14 mouse cellular contexts compared by ENCODE assay signal in the genomic region with DNA sequence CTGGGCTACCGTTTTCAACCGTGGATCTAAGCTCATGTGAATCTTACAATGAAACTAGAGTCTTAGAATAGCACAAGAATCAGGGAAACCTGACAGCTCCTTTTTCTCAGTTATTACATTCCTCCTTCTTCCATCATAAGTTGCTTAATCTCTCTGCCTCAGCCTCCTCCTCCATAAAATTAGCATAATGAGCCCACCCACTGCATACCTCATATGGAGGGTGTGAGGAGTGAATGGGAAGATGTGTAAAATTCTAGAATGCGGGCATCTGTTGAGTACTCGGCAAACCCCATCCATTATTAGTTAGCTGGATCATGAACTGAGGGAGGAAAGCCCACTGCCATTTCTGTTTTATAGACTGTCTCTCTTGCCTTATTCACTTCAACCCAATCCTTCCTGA.
"Had no signal": no experiment of that assay in that cellular context is flagged by ENCODE, and none has a peak within 500 bp of the region (broad histone marks: within the 10 kb centered on the region; RNA-seq: fewer than 3 reads in every experiment).

No protein-coding gene starts in this region.

- H3K27me3 ChIP-seq: midbrain, embryonic 12.5 days; neural tube, embryonic 13.5 days had no signal

- H3K9ac ChIP-seq: limb, embryonic 13.5 days; liver, embryonic 14.5 days; midbrain, embryonic 12.5 days; neural tube, embryonic 13.5 days had no signal

- H3K4me3 ChIP-seq: limb, embryonic 13.5 days; midbrain, embryonic 12.5 days; neural tube, embryonic 13.5 days had no signal

- H3K4me2 ChIP-seq: limb, embryonic 13.5 days; midbrain, embryonic 12.5 days; neural tube, embryonic 13.5 days had no signal

- ATAC-seq: intestine, postnatal 0 days; midbrain, embryonic 16.5 days had no signal

- DNase-seq: kidney, adult 8-10 months; kidney, postnatal 25 days; left cerebral cortex, postnatal 4 days; lung, adult 18-20 months; retina, postnatal 1 day; right cerebral cortex, postnatal 14 days; thymus, adult 18-20 months; thymus, postnatal 14 days had no signal

- H3K27ac ChIP-seq: limb, embryonic 13.5 days; liver, embryonic 14.5 days; midbrain, embryonic 12.5 days; neural tube, embryonic 13.5 days had no signal

- H3K9me3 ChIP-seq: limb, embryonic 13.5 days; midbrain, embryonic 12.5 days; neural tube, embryonic 13.5 days had no signal

- H3K36me3 ChIP-seq: limb, embryonic 13.5 days; midbrain, embryonic 12.5 days; neural tube, embryonic 13.5 days had no signal
